Mouse (Mus musculus) myocyte (in vitro differentiated cells): ENCODE results near the gene Lrrc28. TPM values are rescaled to one million over a fixed set of nuclear protein-coding genes. Genes with fewer than 3 reads are reported as not detected.

Source experiments
- H3K27me3 ChIP-seq: one replicate; pipeline ENCODE4 v1.6.1; 2011; ENCODE audit not compliant: control insufficient read depth, insufficient read depth, insufficient read length
- H3K36me3 ChIP-seq: one replicate; pipeline ENCODE4 v1.6.1; 2011; ENCODE audit not compliant: control insufficient read depth, insufficient read depth
- H3K4me2 ChIP-seq: one replicate; pipeline ENCODE4 v1.6.1; 2011; ENCODE audit warnings: low read depth, control low read depth
- H3K4me3 ChIP-seq: one replicate; pipeline ENCODE4 v1.5.1; 2011; ENCODE audit warnings: mild to moderate bottlenecking, control low read depth, moderate library complexity
- H3K79me2 ChIP-seq: one replicate; pipeline ENCODE4 v1.6.1; 2011; ENCODE audit not compliant: control insufficient read depth, insufficient read depth
- H3ac ChIP-seq: one replicate; pipeline ENCODE4 v1.6.1; 2011; ENCODE audit not compliant: control insufficient read depth, insufficient read length
- CEBPB ChIP-seq: IDR thresholded peaks from 2 replicates; pipeline ENCODE4 v1.6.1; 2011; ENCODE audit warnings: mild to moderate bottlenecking, moderate library complexity; ENCODE audit not compliant: poor library complexity, insufficient read depth, severe bottlenecking
- E2F4 ChIP-seq: IDR thresholded peaks from one replicate; pipeline ENCODE4 v1.6.1; 2011; ENCODE audit warnings: mild to moderate bottlenecking, control low read depth, moderate library complexity; ENCODE audit not compliant: insufficient read depth
- MAX ChIP-seq: IDR thresholded peaks from one replicate; pipeline ENCODE4 v1.6.1; 2011; ENCODE audit warnings: low read depth, mild to moderate bottlenecking, control low read depth
- MYOD1 ChIP-seq, 3 experiments: IDR thresholded peaks; one replicate each; pipeline ENCODE4 v1.6.1; 2011; ENCODE audit warnings: control low read depth in 2 of 3, low read depth in 2 of 3, mild to moderate bottlenecking in 2 of 3, moderate library complexity in 1 of 3; ENCODE audit not compliant: insufficient read length in 2 of 3, control insufficient read depth in 1 of 3
- MYOG ChIP-seq, 3 experiments: IDR thresholded peaks; one replicate each; pipeline ENCODE4 v1.6.1; 2011; ENCODE audit warnings: control low read depth in 2 of 3, low read depth in 2 of 3, mild to moderate bottlenecking in 2 of 3; ENCODE audit not compliant: insufficient read length in 2 of 3, control insufficient read depth in 1 of 3, insufficient read depth in 1 of 3
- POLR2A ChIP-seq: IDR thresholded peaks from one replicate; pipeline ENCODE4 v1.6.1; 2011; ENCODE audit warnings: low read depth, mild to moderate bottlenecking, control low read depth, moderate library complexity; ENCODE audit not compliant: insufficient read length
- POLR2AphosphoS2 ChIP-seq: IDR thresholded peaks from one replicate; pipeline ENCODE4 v1.6.1; 2011; ENCODE audit warnings: low read depth, control low read depth; ENCODE audit not compliant: insufficient read length
- REST ChIP-seq: IDR thresholded peaks from one replicate; pipeline ENCODE4 v1.6.1; 2011; ENCODE audit warnings: mild to moderate bottlenecking, control low read depth, moderate library complexity; ENCODE audit not compliant: insufficient read depth, insufficient read length
- SRF ChIP-seq: IDR thresholded peaks from one replicate; pipeline ENCODE4 v1.6.1; 2011; ENCODE audit warnings: low read depth; ENCODE audit not compliant: control insufficient read depth, insufficient read length
- TCF12 ChIP-seq: IDR thresholded peaks from one replicate; pipeline ENCODE4 v1.6.1; 2011; ENCODE audit warnings: mild to moderate bottlenecking, control low read depth; ENCODE audit not compliant: poor library complexity, insufficient read depth, severe bottlenecking
- TCF3 ChIP-seq: IDR thresholded peaks from one replicate; pipeline ENCODE4 v1.6.1; 2011; ENCODE audit warnings: low read depth, control low read depth; ENCODE audit not compliant: insufficient read length
- USF1 ChIP-seq: IDR thresholded peaks from one replicate; pipeline ENCODE4 v1.6.1; 2011; ENCODE audit warnings: low read depth, mild to moderate bottlenecking, control low read depth, moderate library complexity
- polyA plus RNA-seq: library from polyadenylated mRNA; unstranded; fragments of >200 nt; fragmentation: generic; extraction: Trizol; gene quantifications from one replicate; pipeline ENCODE4 v1.2.1, GENCODE M21; 2012; ENCODE audit warnings: missing spikeins

The Lrrc28 gene
- polyA plus RNA-seq, 1 experiment = 24.2 TPM

GRCm38 (mm10) chr7:67565132-67565531 lies 79.9 kb downstream of the Lrrc28 start:
- TF ChIP-seq TCF12 (no peak), POLR2A (no peak), MAX (no peak), TCF3 (no peak), MYOG (IDR thresholded peaks at IDR 0.05; ENCODE audit: control insufficient read depth in 1 of 3, insufficient read depth in 1 of 3, insufficient read length in 2 of 3, low read depth in 2 of 3) (no peak), REST (no peak), MYOD1 (IDR thresholded peaks at IDR 0.05; ENCODE audit: control insufficient read depth in 1 of 3, insufficient read length in 2 of 3, low read depth in 2 of 3) (no peak), E2F4 (no peak), POLR2AphosphoS2 (no peak), USF1 (no peak), SRF (no peak), CEBPB (no peak)
- Histone ChIP-seq H3ac (no peak overlapping the region), H3K79me2 (no peaks in the 10 kb centered on the region), H3K4me3 (no peak overlapping the region), H3K36me3 (no peaks in the 10 kb centered on the region), H3K27me3 (no peaks in the 10 kb centered on the region), H3K4me2 (no peak overlapping the region)

GRCm38 (mm10) chr7:67562176-67562575 lies 82.9 kb downstream of the Lrrc28 start:
- H3K4me3 ChIP-seq = no peak overlapping the region
- no peaks in the 10 kb centered on the region for H3K27me3 ChIP-seq
- H3K4me2 ChIP-seq = peak overlapping the region; percentile 38

GRCm38 (mm10) chr7:67559486-67559885 lies 85.6 kb downstream of the Lrrc28 start:
- no peak for TF ChIP-seq MYOD1 (IDR thresholded peaks at IDR 0.05; ENCODE audit: control insufficient read depth in 1 of 3, insufficient read length in 2 of 3, low read depth in 2 of 3)
- no peak for TF ChIP-seq USF1
- TF ChIP-seq MYOG (IDR thresholded peaks at IDR 0.05; ENCODE audit: control insufficient read depth in 1 of 3, insufficient read depth in 1 of 3, insufficient read length in 2 of 3, low read depth in 2 of 3) = no peak
- no peak for TF ChIP-seq POLR2AphosphoS2
- no peak for TF ChIP-seq E2F4
- TF ChIP-seq TCF12 = no peak
- no peak for TF ChIP-seq CEBPB
- TF ChIP-seq POLR2A = no peak
- TF ChIP-seq REST = no peak
- no peak for TF ChIP-seq TCF3
- no peak for TF ChIP-seq MAX
- TF ChIP-seq SRF = no peak

More at GRCm38 (mm10) chr7:67562176-67562575, 82.9 kb downstream of the Lrrc28 start:
- H3ac ChIP-seq = no peak overlapping the region
- H3K79me2 ChIP-seq = no peaks in the 10 kb centered on the region
- H3K36me3 ChIP-seq = peaks cover 6% of the 10 kb centered on the region
- TF ChIP-seq MYOD1 (IDR thresholded peaks at IDR 0.05; ENCODE audit: control insufficient read depth in 1 of 3, insufficient read length in 2 of 3, low read depth in 2 of 3) = no peak
- TF ChIP-seq TCF12 = no peak
- TF ChIP-seq MAX = no peak
- no peak for TF ChIP-seq SRF
- TF ChIP-seq POLR2AphosphoS2 = no peak
- TF ChIP-seq USF1 = no peak
- TF ChIP-seq CEBPB = no peak
- no peak for TF ChIP-seq MYOG (IDR thresholded peaks at IDR 0.05; ENCODE audit: control insufficient read depth in 1 of 3, insufficient read depth in 1 of 3, insufficient read length in 2 of 3, low read depth in 2 of 3)

GRCm38 (mm10) chr7:67558230-67558629 lies 86.8 kb downstream of the Lrrc28 start:
- no peaks in the 10 kb centered on the region for H3K79me2 ChIP-seq
- no peak overlapping the region for H3ac ChIP-seq
- no peaks in the 10 kb centered on the region for H3K27me3 ChIP-seq
- peaks cover 6% of the 10 kb centered on the region for H3K36me3 ChIP-seq
- no peak overlapping the region for H3K4me2 ChIP-seq
- H3K4me3 ChIP-seq = no peak overlapping the region
- TF ChIP-seq SRF (no peak), POLR2A (no peak), MYOG (IDR thresholded peaks at IDR 0.05; ENCODE audit: control insufficient read depth in 1 of 3, insufficient read depth in 1 of 3, insufficient read length in 2 of 3, low read depth in 2 of 3) (no peak), POLR2AphosphoS2 (no peak), CEBPB (no peak), E2F4 (no peak), MYOD1 (IDR thresholded peaks at IDR 0.05; ENCODE audit: control insufficient read depth in 1 of 3, insufficient read length in 2 of 3, low read depth in 2 of 3) (no peak), TCF3 (no peak), MAX (no peak), TCF12 (no peak), REST (no peak), USF1 (no peak)

More at GRCm38 (mm10) chr7:67559486-67559885, 85.6 kb downstream of the Lrrc28 start:
- H3K79me2 ChIP-seq = no peaks in the 10 kb centered on the region
- H3K4me3 ChIP-seq = no peak overlapping the region
- H3ac ChIP-seq = no peak overlapping the region
- peaks cover 6% of the 10 kb centered on the region for H3K36me3 ChIP-seq
- no peaks in the 10 kb centered on the region for H3K27me3 ChIP-seq
- no peak overlapping the region for H3K4me2 ChIP-seq

GRCm38 (mm10) chr7:67554863-67555262 lies 90.2 kb downstream of the Lrrc28 start:
- peaks cover 6% of the 10 kb centered on the region for H3K36me3 ChIP-seq
- no peaks in the 10 kb centered on the region for H3K27me3 ChIP-seq
- no peak overlapping the region for H3ac ChIP-seq
- no peak overlapping the region for H3K4me3 ChIP-seq
- H3K4me2 ChIP-seq = no peak overlapping the region
- TF ChIP-seq TCF12 = no peak
- no peak for TF ChIP-seq POLR2AphosphoS2
- TF ChIP-seq TCF3 = no peak
- TF ChIP-seq CEBPB = no peak
- no peak for TF ChIP-seq USF1
- TF ChIP-seq MAX = no peak
- no peak for TF ChIP-seq E2F4
- TF ChIP-seq POLR2A = no peak
- TF ChIP-seq REST = no peak
- no peaks in the 10 kb centered on the region for H3K79me2 ChIP-seq
